Mouse (Mus musculus): ENCODE measurements at regions not wholly inside any gene's neighbourhood (a gene's known extent, or its start where the extent isn't known, plus 50 kb on each side); places are given as distances from the start of the nearest gene placed in this dataset.

DNA sequence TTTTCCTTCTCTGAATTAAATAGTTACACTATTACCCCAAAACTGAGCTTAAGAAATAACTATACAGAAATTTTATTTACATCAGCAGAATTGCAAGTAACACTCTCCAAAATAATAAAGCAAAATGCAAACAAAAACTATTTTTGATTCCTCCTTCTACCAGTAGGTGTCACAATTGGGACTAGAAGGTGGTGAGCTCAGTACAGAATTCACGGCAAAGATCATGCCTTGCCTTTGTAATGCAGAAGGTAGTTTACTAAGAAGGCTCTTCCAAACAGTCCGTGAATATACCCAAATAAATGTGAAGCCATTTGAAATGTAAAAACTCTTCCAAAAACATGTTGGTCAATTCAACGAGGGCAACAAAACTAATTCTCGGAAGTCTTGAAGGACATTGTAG is 428.5 kb upstream of the Tbc1d2b start:
- no peak overlapping the region for H3K27ac ChIP-seq (ENCODE audit: insufficient read depth, low read length)
- TF ChIP-seq CTCF (IDR thresholded peaks at IDR 0.05; ENCODE audit: borderline replicate concordance, insufficient read depth, low read length) (no peak), POLR2A (IDR thresholded peaks at IDR 0.05; ENCODE audit: low read depth, low read length) (no peak)
- H3K4me3 ChIP-seq (ENCODE audit: insufficient read depth, low read length): no peak overlapping the region
- no peaks in the 10 kb centered on the region for H3K4me1 ChIP-seq (ENCODE audit: control insufficient read depth, insufficient read depth, low read length)

DNA sequence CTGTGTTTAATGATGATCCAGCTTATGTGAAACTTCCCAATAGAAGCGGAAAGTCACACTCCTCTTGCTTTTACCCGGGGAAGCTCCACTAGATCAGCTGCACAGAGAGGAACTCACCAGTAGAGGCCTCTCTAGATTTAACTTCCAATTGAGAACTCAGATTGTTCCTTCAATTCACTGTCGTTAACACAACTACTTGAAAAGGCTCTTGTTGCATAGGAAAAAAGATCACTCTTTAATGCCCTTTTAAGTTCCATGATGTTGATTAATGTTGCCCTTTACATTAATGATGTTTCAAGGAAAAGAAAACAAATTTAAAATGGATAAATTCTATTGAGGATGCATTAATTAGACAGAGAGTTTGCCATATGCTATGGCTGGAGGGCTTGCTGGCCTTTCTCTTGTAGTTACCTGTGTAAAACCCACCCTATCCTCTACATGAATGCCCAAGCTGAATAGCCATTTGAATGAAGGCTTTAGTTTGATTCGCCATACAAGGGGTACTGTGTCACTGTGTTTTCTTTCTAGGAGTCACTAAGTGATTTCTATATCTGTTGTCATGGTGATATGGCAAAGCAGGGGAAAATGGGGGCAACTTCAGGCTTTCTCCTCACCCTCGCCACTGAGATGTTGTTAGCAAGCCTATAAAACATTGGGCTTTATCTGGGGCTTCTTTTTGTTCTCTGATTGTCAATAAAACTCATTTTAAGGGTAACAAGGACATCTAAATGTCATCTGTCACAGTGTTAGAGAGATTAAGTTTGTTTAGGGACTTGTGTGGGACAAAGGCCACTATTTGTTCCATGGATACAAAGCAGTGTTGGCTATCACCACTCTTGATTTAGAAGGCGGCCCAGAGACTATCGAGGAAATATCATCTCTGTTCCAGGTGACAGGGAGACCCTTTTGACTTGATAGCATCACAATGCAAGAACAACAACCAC is 429.9 kb upstream of the Tbc1d2b start:
- Histone ChIP-seq H3K4me3 (ENCODE audit: insufficient read depth, low read length) (no peak overlapping the region), H3K27ac (ENCODE audit: insufficient read depth, low read length) (no peak overlapping the region), H3K4me1 (ENCODE audit: control insufficient read depth, insufficient read depth, low read length) (no peaks in the 10 kb centered on the region)
- TF ChIP-seq POLR2A (IDR thresholded peaks at IDR 0.05; ENCODE audit: low read depth, low read length): no peak
- no peak for TF ChIP-seq CTCF (IDR thresholded peaks at IDR 0.05; ENCODE audit: borderline replicate concordance, insufficient read depth, low read length)

DNA sequence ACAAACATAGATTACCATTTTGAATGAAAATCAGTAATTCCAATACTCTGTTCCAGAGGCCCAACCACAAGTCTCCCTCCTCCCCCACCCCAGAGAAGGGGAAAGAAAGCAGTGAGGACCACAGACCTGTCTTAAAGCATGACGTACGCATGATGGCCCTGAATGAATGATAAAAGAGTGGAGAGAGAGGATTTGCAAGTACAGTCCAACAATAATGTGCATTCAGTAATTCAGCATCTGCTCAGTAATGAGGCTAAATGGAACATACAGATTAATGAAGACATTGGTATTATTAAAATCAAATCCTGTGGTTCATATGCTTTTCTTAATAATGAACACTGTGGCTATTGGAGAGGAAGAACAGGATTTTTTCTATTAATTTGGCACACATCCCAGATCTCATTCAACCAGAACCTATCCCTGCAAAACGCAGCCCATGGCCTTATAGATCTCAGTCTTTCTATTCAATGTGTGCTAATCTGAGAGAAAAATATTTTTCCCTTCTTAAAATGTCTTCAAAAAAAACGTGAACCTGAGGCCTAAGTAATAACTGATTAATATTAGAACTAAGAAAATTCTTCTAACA is 430.7 kb upstream of the Tbc1d2b start:
- no peaks in the 10 kb centered on the region for H3K4me1 ChIP-seq (ENCODE audit: control insufficient read depth, insufficient read depth, low read length)
- no peak overlapping the region for H3K27ac ChIP-seq (ENCODE audit: insufficient read depth, low read length)
- H3K4me3 ChIP-seq (ENCODE audit: insufficient read depth, low read length): no peak overlapping the region
- TF ChIP-seq POLR2A (IDR thresholded peaks at IDR 0.05; ENCODE audit: low read depth, low read length): no peak
- TF ChIP-seq CTCF (IDR thresholded peaks at IDR 0.05; ENCODE audit: borderline replicate concordance, insufficient read depth, low read length): no peak

DNA sequence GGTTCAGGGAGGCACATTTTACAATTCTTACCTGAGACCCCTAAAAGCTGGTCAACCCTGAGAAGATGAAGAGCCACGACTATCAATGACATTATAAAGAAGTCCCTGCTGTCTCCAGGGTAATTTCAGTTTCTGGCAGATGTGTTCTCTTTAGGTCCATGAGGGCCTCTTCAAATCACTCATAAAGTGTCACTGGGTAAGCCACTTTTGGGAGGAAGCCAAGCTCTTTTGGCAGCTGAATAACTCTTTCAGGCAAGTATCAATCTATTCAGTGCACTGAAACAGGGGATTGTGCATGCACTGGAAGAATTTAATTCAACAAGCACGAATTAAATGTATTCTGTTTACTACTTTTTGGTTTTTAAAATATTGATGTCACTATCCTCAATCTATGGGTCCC is 443.1 kb upstream of the Tbc1d2b start:
- Histone ChIP-seq H3K4me1 (ENCODE audit: control insufficient read depth, insufficient read depth, low read length) (no peaks in the 10 kb centered on the region), H3K27ac (ENCODE audit: insufficient read depth, low read length) (no peak overlapping the region), H3K4me3 (ENCODE audit: insufficient read depth, low read length) (no peak overlapping the region)
- no peak for TF ChIP-seq CTCF (IDR thresholded peaks at IDR 0.05; ENCODE audit: borderline replicate concordance, insufficient read depth, low read length)
- TF ChIP-seq POLR2A (IDR thresholded peaks at IDR 0.05; ENCODE audit: low read depth, low read length): no peak

DNA sequence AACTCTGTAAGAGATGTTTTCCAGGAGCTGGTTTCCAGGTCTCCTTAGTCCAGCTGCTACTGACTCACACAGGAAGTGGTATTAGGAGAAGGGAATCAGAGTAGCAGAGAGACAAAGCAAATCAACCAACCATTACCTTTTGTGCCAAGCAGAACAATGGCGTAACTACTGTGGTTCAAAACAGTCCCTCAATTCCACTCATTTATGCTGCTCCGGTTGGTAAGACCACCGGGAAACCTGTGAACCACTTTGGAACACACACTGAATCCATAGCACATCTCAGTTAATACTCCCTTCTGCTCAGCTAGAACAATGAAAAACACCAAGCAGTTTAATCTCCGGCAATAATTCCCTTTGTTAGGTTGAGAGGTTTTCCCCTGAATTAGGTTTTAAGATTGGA is 460.8 kb upstream of the Tbc1d2b start:
- Histone ChIP-seq H3K4me3 (ENCODE audit: insufficient read depth, low read length) (no peak overlapping the region), H3K4me1 (ENCODE audit: control insufficient read depth, insufficient read depth, low read length) (no peaks in the 10 kb centered on the region), H3K27ac (ENCODE audit: insufficient read depth, low read length) (no peak overlapping the region)
- TF ChIP-seq POLR2A (IDR thresholded peaks at IDR 0.05; ENCODE audit: low read depth, low read length) (no peak), CTCF (IDR thresholded peaks at IDR 0.05; ENCODE audit: borderline replicate concordance, insufficient read depth, low read length) (no peak)

DNA sequence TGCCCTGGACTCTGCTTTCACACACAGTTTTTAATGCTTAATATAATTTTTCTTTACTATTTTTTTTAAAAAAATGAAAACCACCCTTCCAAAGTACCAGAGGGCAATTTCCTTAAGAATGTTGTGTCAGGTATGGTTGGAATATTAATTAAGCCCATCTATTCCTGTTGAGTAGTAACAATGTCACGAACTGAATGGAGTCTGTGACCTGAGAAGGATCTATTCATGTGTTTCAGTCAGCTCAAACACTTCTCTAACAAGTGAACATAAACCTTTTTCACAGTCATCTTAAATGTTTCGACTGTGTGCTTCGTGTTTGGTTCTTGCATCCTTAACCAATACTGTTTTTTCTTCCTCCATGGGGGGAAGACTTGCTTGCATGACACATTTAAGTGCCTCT is 486.6 kb upstream of the Tbc1d2b start:
- H3K27ac ChIP-seq (ENCODE audit: insufficient read depth, low read length): no peak overlapping the region
- H3K4me3 ChIP-seq (ENCODE audit: insufficient read depth, low read length): no peak overlapping the region
- H3K4me1 ChIP-seq (ENCODE audit: control insufficient read depth, insufficient read depth, low read length): no peaks in the 10 kb centered on the region
- TF ChIP-seq POLR2A (IDR thresholded peaks at IDR 0.05; ENCODE audit: low read depth, low read length) (no peak), CTCF (IDR thresholded peaks at IDR 0.05; ENCODE audit: borderline replicate concordance, insufficient read depth, low read length) (no peak)

DNA sequence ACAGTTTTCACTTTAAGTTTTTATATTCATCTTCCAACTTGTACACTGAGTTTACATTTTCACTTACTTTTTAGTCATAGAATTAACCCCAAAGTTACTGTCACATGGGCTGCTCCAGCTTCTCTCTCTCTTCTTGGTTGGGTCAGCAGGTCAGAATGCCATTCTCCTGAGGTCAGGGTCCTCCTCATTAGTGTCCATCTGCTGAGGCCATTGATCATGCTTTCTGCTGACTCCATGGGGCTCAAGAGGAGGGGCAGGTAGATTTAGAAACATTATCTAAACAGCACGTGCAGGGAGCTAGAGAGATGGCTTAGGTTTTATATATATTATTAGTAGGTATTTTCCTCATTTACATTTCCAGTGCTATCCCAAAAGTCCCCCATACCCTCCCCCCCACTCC is 503.7 kb upstream of the Tbc1d2b start:
- Histone ChIP-seq H3K4me3 (ENCODE audit: insufficient read depth, low read length) (no peak overlapping the region), H3K27ac (ENCODE audit: insufficient read depth, low read length) (no peak overlapping the region), H3K4me1 (ENCODE audit: control insufficient read depth, insufficient read depth, low read length) (no peaks in the 10 kb centered on the region)
- no peak for TF ChIP-seq POLR2A (IDR thresholded peaks at IDR 0.05; ENCODE audit: low read depth, low read length)
- no peak for TF ChIP-seq CTCF (IDR thresholded peaks at IDR 0.05; ENCODE audit: borderline replicate concordance, insufficient read depth, low read length)

DNA sequence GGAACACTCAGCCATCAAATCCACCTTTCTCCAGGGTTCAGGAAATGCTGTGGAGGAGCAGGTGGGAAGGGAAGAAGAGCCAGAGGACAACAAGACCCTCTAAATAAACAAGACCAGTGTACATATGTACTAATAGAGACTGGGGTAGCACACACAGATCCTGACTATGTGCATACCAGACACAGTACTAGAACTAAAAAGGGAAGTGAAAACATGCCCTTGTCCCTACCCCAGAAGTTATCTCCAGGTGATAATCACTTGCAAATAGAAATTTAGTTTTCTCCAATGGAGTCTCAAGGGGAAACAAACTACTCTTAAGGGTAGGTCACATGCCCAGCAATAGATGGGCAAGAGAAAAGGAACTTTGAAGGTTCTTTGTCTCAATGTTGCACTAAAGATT is 518.9 kb upstream of the Tbc1d2b start:
- H3K27ac ChIP-seq (ENCODE audit: insufficient read depth, low read length): no peak overlapping the region
- TF ChIP-seq POLR2A (IDR thresholded peaks at IDR 0.05; ENCODE audit: low read depth, low read length) (no peak), CTCF (IDR thresholded peaks at IDR 0.05; ENCODE audit: borderline replicate concordance, insufficient read depth, low read length) (no peak)
- H3K4me3 ChIP-seq (ENCODE audit: insufficient read depth, low read length): no peak overlapping the region
- H3K4me1 ChIP-seq (ENCODE audit: control insufficient read depth, insufficient read depth, low read length): no peaks in the 10 kb centered on the region

DNA sequence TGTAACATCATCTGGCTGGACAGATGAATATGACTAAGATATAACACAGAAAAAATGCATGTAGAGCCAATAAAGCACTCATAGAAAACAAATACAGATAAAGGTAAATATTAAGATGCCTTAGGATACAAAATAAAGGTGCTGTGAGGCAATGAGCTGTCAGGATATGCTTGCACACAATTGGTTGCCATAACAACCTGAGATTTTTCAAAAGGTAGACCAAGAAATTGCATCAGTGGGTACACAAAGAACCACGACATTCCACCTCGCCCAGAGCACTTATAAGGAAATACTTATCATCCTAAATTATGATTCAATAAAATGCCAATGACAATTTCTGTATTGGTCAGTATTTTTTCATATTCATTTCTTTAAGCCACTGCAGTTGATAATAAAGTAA is 521.3 kb upstream of the Tbc1d2b start:
- no peak overlapping the region for H3K4me3 ChIP-seq (ENCODE audit: insufficient read depth, low read length)
- no peak for TF ChIP-seq POLR2A (IDR thresholded peaks at IDR 0.05; ENCODE audit: low read depth, low read length)
- TF ChIP-seq CTCF (IDR thresholded peaks at IDR 0.05; ENCODE audit: borderline replicate concordance, insufficient read depth, low read length): no peak
- H3K27ac ChIP-seq (ENCODE audit: insufficient read depth, low read length): no peak overlapping the region
- no peaks in the 10 kb centered on the region for H3K4me1 ChIP-seq (ENCODE audit: control insufficient read depth, insufficient read depth, low read length)

DNA sequence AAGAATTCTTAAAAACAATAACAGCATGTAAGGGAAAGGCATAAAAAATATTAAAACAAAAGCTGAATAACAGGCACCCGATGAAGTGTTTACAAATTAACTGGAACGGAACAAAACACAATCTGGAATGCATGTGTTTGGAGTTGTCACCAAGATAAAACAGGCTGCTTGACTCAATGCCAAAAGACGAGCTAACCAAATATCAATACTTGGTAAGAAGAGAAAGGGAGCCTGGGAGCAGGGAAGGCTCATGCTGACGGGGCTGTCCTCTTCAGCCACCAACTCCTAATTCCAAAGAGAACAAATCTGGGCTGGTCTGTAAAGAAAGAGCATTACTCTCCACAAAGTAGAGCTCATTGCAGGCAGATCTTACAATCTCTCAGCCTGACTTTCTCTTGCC is 545.4 kb upstream of the Zic4 start:
- no peak overlapping the region for H3K27ac ChIP-seq (ENCODE audit: insufficient read depth, low read length)
- TF ChIP-seq CTCF (IDR thresholded peaks at IDR 0.05; ENCODE audit: borderline replicate concordance, insufficient read depth, low read length) (no peak), POLR2A (IDR thresholded peaks at IDR 0.05; ENCODE audit: low read depth, low read length) (no peak)

More for the DNA sequence above, 545.4 kb upstream of the Zic4 start:
- no peak overlapping the region for H3K4me3 ChIP-seq (ENCODE audit: insufficient read depth, low read length)
- H3K4me1 ChIP-seq (ENCODE audit: control insufficient read depth, insufficient read depth, low read length): no peaks in the 10 kb centered on the region

Measured in embryonic fibroblast, embryonic 13.5 days (primary cell).